Mouse (Mus musculus) midbrain, embryonic 13.5 days (tissue): ENCODE measurements around the gene Fndc8. TPM values are rescaled to one million over a fixed set of nuclear protein-coding genes. Genes with fewer than 3 reads are reported as not detected.

ENCODE experiments used
- polyA plus RNA-seq: library from polyadenylated mRNA; unstranded; fragments of >200 nt; fragmentation: Nextera tagmentation; extraction: Ambion mirVana; gene quantifications from 2 replicates; pipeline ENCODE4 v1.2.1, GENCODE M21; 2015

The Fndc8 gene
- polyA plus RNA-seq, 1 experiment from 2014 or later = 0.48 TPM

Other genes with a start within 250 kb of the Fndc8 start
- 0.24 and 0.40 TPM in 2 replicates for gene Cct6b, start 127.8 kb upstream of the Fndc8 start, polyA plus RNA-seq
- gene Zfp830, start 127.8 kb upstream of the Fndc8 start, polyA plus RNA-seq = 31.3 and 33.0 TPM in 2 replicates
- gene Lig3, start 111.0 kb upstream of the Fndc8 start, polyA plus RNA-seq = 31.8 and 36.0 TPM in 2 replicates
- 4.5 and 5.9 TPM in 2 replicates for gene Rffl, start 20.9 kb upstream of the Fndc8 start, polyA plus RNA-seq
- gene Rad51d, start 1.5 kb upstream of the Fndc8 start, polyA plus RNA-seq = 12.1 and 13.8 TPM in 2 replicates
- 31.2 and 32.2 TPM in 2 replicates for gene Nle1, start 16.3 kb downstream of the Fndc8 start, polyA plus RNA-seq
- 0.59 and 0.93 TPM in 2 replicates for gene Unc45b, start 18.4 kb downstream of the Fndc8 start, polyA plus RNA-seq
- gene Slfn5, start 59.2 kb downstream of the Fndc8 start, polyA plus RNA-seq = 0.57 and 0.93 TPM in 2 replicates
- gene Slfn9, start 99.7 kb downstream of the Fndc8 start, polyA plus RNA-seq = 3.7 TPM in 2 replicates
- 0.06 and 0.31 TPM in 2 replicates for gene Slfn8, start 128.7 kb downstream of the Fndc8 start, polyA plus RNA-seq
- 0.98 and 1.6 TPM in 2 replicates for gene Slfn2, start 173.0 kb downstream of the Fndc8 start, polyA plus RNA-seq
- gene Slfn1, start 224.7 kb downstream of the Fndc8 start, polyA plus RNA-seq = 0.08 and 0.10 TPM in 2 replicates